Mouse (Mus musculus): ENCODE data around the gene Pkp3. TPM values are rescaled to one million over a fixed set of nuclear protein-coding genes. Genes with fewer than 3 reads are reported as not detected.

Gene Pkp3
- polyA plus RNA-seq, 1 experiment from 2014 or later: 11.1 TPM

DNA sequence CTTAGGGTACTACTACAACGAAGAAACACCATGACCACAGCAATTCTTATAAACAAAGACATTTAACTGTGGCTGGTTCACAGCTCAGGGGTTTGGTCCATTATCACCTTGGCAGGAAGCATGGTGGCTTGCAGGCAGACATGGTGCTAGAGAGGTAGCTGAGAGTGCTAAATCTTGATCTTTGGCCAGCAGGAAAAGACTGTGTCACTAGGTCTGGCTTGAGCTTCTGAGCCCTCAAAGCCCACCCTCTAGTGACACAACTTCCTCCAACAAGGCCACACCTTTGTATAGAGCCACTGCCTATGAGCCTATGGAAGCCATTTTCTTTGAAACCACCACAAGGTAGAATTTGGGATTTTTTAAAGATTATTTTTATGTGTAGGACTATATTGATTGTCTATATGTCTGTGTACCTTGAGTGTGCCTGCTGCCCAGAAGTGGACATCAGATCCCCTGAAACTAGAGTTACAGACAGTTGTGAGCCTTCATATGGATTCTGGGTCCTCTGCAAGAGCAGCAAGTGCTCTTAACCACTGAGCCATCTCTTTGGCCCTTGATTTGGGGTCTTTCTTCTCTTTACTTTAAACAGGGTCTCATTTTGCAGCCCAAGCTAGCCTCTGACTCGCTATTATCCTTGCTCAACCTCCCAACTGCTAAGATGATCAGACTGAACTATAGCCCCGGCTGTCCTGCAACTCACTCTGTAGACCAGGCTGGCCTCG, 38.5 kb upstream of the Pkp3 start:
- no peak for DNase-seq (ENCODE audit: low spot score)
- no peak overlapping the region for H3K9ac ChIP-seq (ENCODE audit: low read depth, low read length)
- no peaks in the 10 kb centered on the region for H3K36me3 ChIP-seq (ENCODE audit: insufficient read depth, low read length)
- no peaks in the 10 kb centered on the region for H3K27me3 ChIP-seq (ENCODE audit: insufficient read depth, low read length)
- 96% methylated on average over 4 of the region's 4 CpGs for WGBS
- no peak overlapping the region for H3K4me2 ChIP-seq (ENCODE audit: low read length)
- no peak for TF ChIP-seq CTCF (IDR thresholded peaks at IDR 0.05; ENCODE audit: low read depth)
- no peak for ATAC-seq (replicated peaks; ENCODE audit: low FRiP score, low read depth)
- H3K9me3 ChIP-seq (replicated peaks; ENCODE audit: low read length): no peaks in the 10 kb centered on the region
- no peak overlapping the region for H3K27ac ChIP-seq
- no peaks in the 10 kb centered on the region for H3K4me1 ChIP-seq (replicated peaks; ENCODE audit: insufficient read depth, low read length)
- no peak overlapping the region for H3K4me3 ChIP-seq (replicated peaks; ENCODE audit: low read depth, low read length)

DNA sequence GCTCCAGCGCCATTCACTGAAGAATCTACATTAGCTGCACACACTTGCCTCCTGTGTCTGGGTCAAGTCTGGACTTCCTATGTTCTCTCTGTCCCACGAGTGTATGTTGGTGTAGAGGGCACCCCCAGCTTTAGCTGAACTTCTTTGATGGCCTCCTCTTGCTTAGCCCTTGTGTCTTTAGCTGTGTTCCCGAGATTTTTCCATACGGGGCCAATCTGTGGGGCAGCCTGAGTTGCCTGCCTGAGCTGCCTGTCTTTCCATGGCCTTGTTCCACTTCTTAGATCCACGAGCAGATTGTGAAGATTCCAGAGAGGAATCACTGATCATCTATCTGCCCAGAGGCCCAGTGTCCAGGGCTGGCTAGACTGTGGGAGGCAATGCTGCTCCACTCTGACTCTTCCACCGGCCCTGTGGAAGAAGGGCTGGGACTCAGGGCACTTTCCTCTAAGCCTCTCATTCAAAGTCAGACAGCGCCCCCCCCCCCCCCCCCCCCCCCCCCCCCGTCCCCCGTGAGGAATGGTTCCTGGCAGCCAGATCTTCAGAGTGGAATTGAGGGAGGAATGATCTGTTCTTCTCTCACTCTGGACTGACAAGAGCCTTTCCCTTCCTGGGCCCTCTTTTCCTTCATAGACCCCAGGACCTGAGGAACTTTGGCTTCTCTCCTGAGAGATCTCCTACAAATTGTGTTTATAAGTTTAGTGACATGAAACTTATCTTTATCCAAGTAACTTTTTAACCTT, 37.0 kb upstream of the Pkp3 start:
- 31% methylated on average over 6 of the region's 9 CpGs for WGBS
- Histone ChIP-seq H3K36me3 (ENCODE audit: insufficient read depth, low read length) (no peaks in the 10 kb centered on the region), H3K27ac (peak overlapping the region; percentile 83), H3K27me3 (ENCODE audit: insufficient read depth, low read length) (no peaks in the 10 kb centered on the region), H3K4me1 (replicated peaks; ENCODE audit: insufficient read depth, low read length) (no peaks in the 10 kb centered on the region), H3K9ac (ENCODE audit: low read depth, low read length) (no peak overlapping the region), H3K9me3 (replicated peaks; ENCODE audit: low read length) (no peaks in the 10 kb centered on the region), H3K4me3 (replicated peaks; ENCODE audit: low read depth, low read length) (no peak overlapping the region), H3K4me2 (ENCODE audit: low read length) (no peak overlapping the region)
- ATAC-seq (replicated peaks; ENCODE audit: low FRiP score, low read depth) (no peak), DNase-seq (ENCODE audit: low spot score) (peak; percentile 69)
- TF ChIP-seq CTCF (IDR thresholded peaks at IDR 0.05; ENCODE audit: low read depth): no peak

DNA sequence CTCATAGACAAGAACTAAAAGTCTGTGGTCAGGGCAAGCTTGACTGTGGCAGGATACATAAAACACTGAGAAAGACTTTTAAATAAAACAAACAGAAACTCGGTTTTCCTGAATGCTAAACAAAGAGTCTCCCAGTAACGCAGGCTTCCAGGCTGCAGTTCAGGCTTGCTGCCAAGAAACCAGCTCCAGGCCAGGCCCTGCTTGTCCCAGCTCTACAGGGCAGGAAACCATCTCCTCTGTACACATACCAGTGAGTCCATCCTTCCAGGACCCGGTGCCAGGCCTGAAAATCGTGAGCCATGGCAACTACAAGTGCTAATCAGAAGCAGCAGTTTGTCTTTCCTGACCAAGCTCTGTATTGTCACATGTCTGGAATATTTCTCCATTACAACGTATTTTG, 36.4 kb upstream of the Pkp3 start:
- 17% methylated on average over 5 of the region's 5 CpGs for WGBS
- TF ChIP-seq CTCF (IDR thresholded peaks at IDR 0.05; ENCODE audit: low read depth): no peak
- Histone ChIP-seq H3K4me1 (replicated peaks; ENCODE audit: insufficient read depth, low read length) (no peaks in the 10 kb centered on the region), H3K27ac (peak overlapping the region; percentile 83), H3K9me3 (replicated peaks; ENCODE audit: low read length) (no peaks in the 10 kb centered on the region), H3K27me3 (ENCODE audit: insufficient read depth, low read length) (no peaks in the 10 kb centered on the region), H3K36me3 (ENCODE audit: insufficient read depth, low read length) (no peaks in the 10 kb centered on the region), H3K9ac (ENCODE audit: low read depth, low read length) (no peak overlapping the region), H3K4me2 (ENCODE audit: low read length) (no peak overlapping the region), H3K4me3 (replicated peaks; ENCODE audit: low read depth, low read length) (no peak overlapping the region)
- DNase-seq (ENCODE audit: low spot score) (peak; percentile 91), ATAC-seq (replicated peaks; ENCODE audit: low FRiP score, low read depth) (0 out of 2 replicates have a peak, but pooled peaks have one; percentile 52)

DNA sequence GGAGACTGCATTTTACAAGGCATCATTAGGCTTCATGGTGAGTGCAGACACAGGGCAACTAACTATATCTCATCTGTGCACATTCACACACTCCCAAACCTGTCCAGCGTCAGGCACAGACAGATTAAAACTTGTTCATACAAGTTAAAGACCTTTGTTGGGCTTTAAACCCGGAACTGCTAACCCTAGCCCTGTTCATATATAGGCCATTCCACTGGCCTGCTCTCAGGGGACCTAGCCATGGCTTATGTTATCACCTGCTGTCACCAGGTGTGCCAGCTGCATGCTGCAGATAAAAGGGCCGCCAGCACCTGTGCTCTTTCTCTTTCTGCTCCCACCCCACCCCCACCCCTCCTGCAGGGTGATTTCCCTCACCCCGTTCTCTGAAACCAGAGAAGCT, 35.5 kb upstream of the Pkp3 start:
- WGBS: 45% methylated on average over 4 of the region's 4 CpGs
- H3K27ac ChIP-seq: no peak overlapping the region

DNA sequence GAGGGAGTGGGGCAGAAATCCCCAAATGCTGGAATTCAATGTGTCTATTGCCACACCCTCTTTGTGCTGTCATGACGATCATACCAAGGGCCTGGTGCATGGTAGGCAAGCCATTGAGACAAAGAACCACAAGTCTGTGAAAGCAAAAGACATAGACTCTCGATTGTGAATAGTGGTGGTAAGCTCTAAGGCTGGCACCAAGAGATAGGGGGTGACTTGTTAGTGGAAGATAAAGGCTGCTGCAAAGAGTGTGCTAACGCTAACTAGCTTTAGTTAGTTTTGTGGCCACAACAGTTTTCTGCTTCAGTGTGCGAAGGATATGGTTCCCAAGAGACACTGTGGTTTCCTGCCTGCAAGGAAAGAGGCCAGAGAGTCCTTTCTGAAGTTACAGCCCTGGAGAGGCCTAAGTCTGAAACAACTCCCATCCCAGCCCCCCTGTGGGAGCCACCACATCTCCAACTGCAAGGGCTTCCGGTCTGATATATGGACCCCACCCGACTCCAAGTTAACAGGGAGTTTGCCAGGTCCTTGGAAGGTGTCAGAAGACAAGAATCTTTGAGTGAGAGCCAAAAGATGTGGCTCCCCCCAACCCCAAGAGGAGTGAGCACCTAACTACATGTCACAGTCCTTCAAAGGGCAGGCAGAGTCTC, 31.0 kb upstream of the Pkp3 start:
- WGBS: 62% methylated on average over 6 of the region's 6 CpGs
- DNase-seq (ENCODE audit: low spot score): peak; percentile 83
- no peak for ATAC-seq (replicated peaks; ENCODE audit: low FRiP score, low read depth)

More for the DNA sequence above, 35.5 kb upstream of the Pkp3 start:
- no peak overlapping the region for H3K4me3 ChIP-seq (replicated peaks; ENCODE audit: low read depth, low read length)
- H3K4me1 ChIP-seq (replicated peaks; ENCODE audit: insufficient read depth, low read length): no peaks in the 10 kb centered on the region
- ATAC-seq (replicated peaks; ENCODE audit: low FRiP score, low read depth) (no peak), DNase-seq (ENCODE audit: low spot score) (no peak)
- TF ChIP-seq CTCF (IDR thresholded peaks at IDR 0.05; ENCODE audit: low read depth): no peak
- no peak overlapping the region for H3K9ac ChIP-seq (ENCODE audit: low read depth, low read length)
- H3K4me2 ChIP-seq (ENCODE audit: low read length): no peak overlapping the region
- no peaks in the 10 kb centered on the region for H3K9me3 ChIP-seq (replicated peaks; ENCODE audit: low read length)
- H3K27me3 ChIP-seq (ENCODE audit: insufficient read depth, low read length): no peaks in the 10 kb centered on the region
- no peaks in the 10 kb centered on the region for H3K36me3 ChIP-seq (ENCODE audit: insufficient read depth, low read length)

DNA sequence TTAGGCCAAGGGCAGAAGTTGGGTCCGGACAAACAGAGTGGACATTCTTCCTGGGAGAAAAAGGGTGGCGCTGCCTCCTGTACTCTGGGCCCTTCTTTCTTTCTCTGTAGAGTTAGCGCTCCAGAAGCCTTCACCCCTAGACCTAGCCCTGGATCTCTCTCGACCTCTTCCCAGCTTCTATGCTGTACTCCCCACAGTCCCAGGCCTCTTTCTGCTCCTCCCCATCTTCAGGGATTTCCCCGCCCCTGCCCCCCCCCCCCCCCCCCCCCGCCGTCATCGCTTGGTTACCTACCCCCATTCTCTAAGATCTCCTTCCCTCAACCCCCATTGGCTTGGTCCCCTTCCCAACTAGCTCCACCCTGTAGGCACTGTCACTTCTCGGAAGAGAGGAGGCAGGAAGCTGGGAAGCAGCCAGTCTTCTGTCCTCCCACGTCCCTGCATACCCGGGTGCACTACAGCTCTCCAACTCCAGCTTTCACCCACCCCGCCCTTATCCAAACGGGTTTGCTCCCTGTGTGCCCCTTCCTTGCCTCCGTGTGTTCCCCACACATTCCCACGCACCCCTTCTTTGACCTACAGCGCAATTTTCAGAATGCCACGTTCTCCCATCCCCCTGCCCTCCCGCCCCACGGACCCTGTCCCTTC, 30.3 kb upstream of the Pkp3 start:
- no peaks in the 10 kb centered on the region for H3K27me3 ChIP-seq (ENCODE audit: insufficient read depth, low read length)
- ATAC-seq (replicated peaks; ENCODE audit: low FRiP score, low read depth) (peak; percentile 88), DNase-seq (ENCODE audit: low spot score) (peak; percentile 97)
- H3K4me3 ChIP-seq (replicated peaks; ENCODE audit: low read depth, low read length): peak overlapping the region; percentile 26
- no peaks in the 10 kb centered on the region for H3K36me3 ChIP-seq (ENCODE audit: insufficient read depth, low read length)
- H3K9ac ChIP-seq (ENCODE audit: low read depth, low read length): peak overlapping the region; percentile 51
- H3K27ac ChIP-seq: peak overlapping the region; percentile 88
- 7% methylated on average over 15 of the region's 19 CpGs for WGBS
- TF ChIP-seq CTCF (IDR thresholded peaks at IDR 0.05; ENCODE audit: low read depth): no peak; the same call in 1 of the 2 replicates
- no peaks in the 10 kb centered on the region for H3K9me3 ChIP-seq (replicated peaks; ENCODE audit: low read length)
- H3K4me1 ChIP-seq (replicated peaks; ENCODE audit: insufficient read depth, low read length): no peaks in the 10 kb centered on the region; the same call in 1 of the 2 replicates
- peak overlapping the region; percentile 69 for H3K4me2 ChIP-seq (ENCODE audit: low read length)

More for the DNA sequence above, 31.0 kb upstream of the Pkp3 start:
- H3K4me2 ChIP-seq (ENCODE audit: low read length): peak overlapping the region; percentile 69; the same call in 1 of the 2 replicates
- H3K27me3 ChIP-seq (ENCODE audit: insufficient read depth, low read length): no peaks in the 10 kb centered on the region
- TF ChIP-seq CTCF (IDR thresholded peaks at IDR 0.05; ENCODE audit: low read depth): no peak
- no peaks in the 10 kb centered on the region for H3K9me3 ChIP-seq (replicated peaks; ENCODE audit: low read length)
- peak overlapping the region; percentile 88 for H3K27ac ChIP-seq
- no peak overlapping the region for H3K9ac ChIP-seq (ENCODE audit: low read depth, low read length)
- H3K4me3 ChIP-seq (replicated peaks; ENCODE audit: low read depth, low read length): no peak overlapping the region
- H3K4me1 ChIP-seq (replicated peaks; ENCODE audit: insufficient read depth, low read length): no peaks in the 10 kb centered on the region; the same call in 1 of the 2 replicates
- no peaks in the 10 kb centered on the region for H3K36me3 ChIP-seq (ENCODE audit: insufficient read depth, low read length)

Data from kidney, postnatal 0 days (tissue).